Comparison of ENCODE assay signal across 36 mouse cellular contexts in the genomic region with DNA sequence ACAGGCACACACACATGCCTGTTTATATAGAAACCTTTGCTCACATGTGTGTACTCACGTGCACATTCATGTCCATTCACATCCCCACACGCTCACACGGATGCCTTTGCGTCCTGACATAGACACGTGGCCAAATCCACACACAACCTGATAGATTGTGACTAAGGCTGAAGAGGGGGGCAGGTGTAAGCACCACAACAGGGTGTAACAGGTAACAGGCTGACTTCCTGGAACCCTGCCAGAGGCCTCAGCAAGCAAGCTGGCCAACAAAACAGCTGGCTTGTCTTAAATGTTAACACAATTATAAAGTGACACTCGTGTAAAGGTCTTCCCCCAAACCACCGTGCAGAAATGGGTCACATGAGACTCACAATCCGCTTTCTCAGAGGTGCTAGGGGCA. TPM values are rescaled to one million over a fixed set of nuclear protein-coding genes. Genes with fewer than 3 reads are reported as not detected.
A peak's percentile ranks its signal among the peaks of the same experiment; 100 is the strongest.
DNase-seq lines count a peak whose midpoint lies in the region; ATAC-seq and TF ChIP-seq lines count a peak whose summit lies in the region.
"Had no signal": no experiment of that assay in that cellular context is flagged by ENCODE, and none has a peak within 500 bp of the region (broad histone marks: within the 10 kb centered on the region; RNA-seq: fewer than 3 reads in every experiment).

No protein-coding gene starts in this region.

- H3K4me2 ChIP-seq in kidney, embryonic 15.5 days: no peak overlapping the region
- peak overlapping the region; percentile 42 for H3K4me2 ChIP-seq in lung, embryonic 15.5 days
- peak overlapping the region; percentile 28 for H3K4me2 ChIP-seq in intestine, embryonic 16.5 days (ENCODE audit: low read depth, low read length)
- H3K4me2 ChIP-seq: embryonic facial prominence, embryonic 13.5 days; heart, embryonic 13.5 days; hindbrain, embryonic 15.5 days; midbrain, embryonic 13.5 days; neural tube, embryonic 13.5 days had no signal

- H3K9ac ChIP-seq in kidney, embryonic 15.5 days: no peak overlapping the region
- H3K9ac ChIP-seq in lung, embryonic 15.5 days: no peak overlapping the region
- H3K9ac ChIP-seq in intestine, embryonic 16.5 days (ENCODE audit: low read depth, low read length): peak overlapping the region; percentile 60; the same call in 1 of the 2 replicates
- H3K9ac ChIP-seq: embryonic facial prominence, embryonic 13.5 days; heart, embryonic 13.5 days; hindbrain, embryonic 15.5 days; liver, embryonic 14.5 days; midbrain, embryonic 13.5 days; neural tube, embryonic 13.5 days had no signal

- WGBS in kidney, embryonic 15.5 days: 75% methylated on average over 8 of the region's 8 CpGs
- 61% methylated on average over 8 of the region's 8 CpGs for WGBS in lung, embryonic 15.5 days
- 68% methylated on average over 8 of the region's 8 CpGs for WGBS in intestine, embryonic 16.5 days

- no peaks in the 10 kb centered on the region for H3K27me3 ChIP-seq in kidney, embryonic 15.5 days
- no peaks in the 10 kb centered on the region for H3K27me3 ChIP-seq in lung, embryonic 15.5 days
- no peaks in the 10 kb centered on the region for H3K27me3 ChIP-seq in intestine, embryonic 16.5 days (replicated peaks; ENCODE audit: control insufficient read depth, insufficient read depth, low read length)
- H3K27me3 ChIP-seq: embryonic facial prominence, embryonic 13.5 days; hindbrain, embryonic 15.5 days; midbrain, embryonic 13.5 days; neural tube, embryonic 13.5 days had no signal

- TF ChIP-seq CTCF in layer of hippocampus, adult 2 months (conservative IDR thresholded peaks at IDR 0.05): no peak

- no peak overlapping the region for H3K27ac ChIP-seq in kidney, embryonic 15.5 days
- H3K27ac ChIP-seq in lung, embryonic 15.5 days: peak overlapping the region; percentile 90
- no peak overlapping the region for H3K27ac ChIP-seq in intestine, embryonic 16.5 days (ENCODE audit: low read length)
- H3K27ac ChIP-seq in layer of hippocampus, adult 2 months: no peak overlapping the region
- H3K27ac ChIP-seq: embryonic facial prominence, embryonic 13.5 days; gastrocnemius, adult 2 months; heart, embryonic 13.5 days; hindbrain, embryonic 15.5 days; liver, embryonic 14.5 days; macrophage; midbrain, embryonic 13.5 days; neural tube, embryonic 13.5 days had no signal

- ATAC-seq in kidney, embryonic 15.5 days (replicated peaks; ENCODE audit: low FRiP score): no peak
- no peak for ATAC-seq in lung, embryonic 15.5 days (ENCODE audit: borderline replicate concordance, extremely low read depth, low FRiP score, low TSS enrichment)
- ATAC-seq in intestine, embryonic 16.5 days: no peak
- ATAC-seq: CD4-positive, CD25-positive, alpha-beta regulatory T cell, adult 4 months; forebrain, embryonic 16.5 days; midbrain, embryonic 13.5 days had no signal

- no peak overlapping the region for H3K4me3 ChIP-seq in kidney, embryonic 15.5 days (replicated peaks)
- peak overlapping the region; percentile 29 for H3K4me3 ChIP-seq in lung, embryonic 15.5 days
- H3K4me3 ChIP-seq in intestine, embryonic 16.5 days (ENCODE audit: low read length): peak overlapping the region; percentile 49
- H3K4me3 ChIP-seq in layer of hippocampus, adult 2 months: no peak overlapping the region
- H3K4me3 ChIP-seq: embryonic facial prominence, embryonic 13.5 days; erythroblast, embryonic 14.5 days; gastrocnemius, adult 2 months; heart, embryonic 13.5 days; hindbrain, embryonic 15.5 days; midbrain, embryonic 13.5 days; neural tube, embryonic 13.5 days had no signal

- peaks cover 13% of the 10 kb centered on the region; the same call in 1 of the 2 replicates for H3K4me1 ChIP-seq in kidney, embryonic 15.5 days
- H3K4me1 ChIP-seq in lung, embryonic 15.5 days: peaks cover 36% of the 10 kb centered on the region
- H3K4me1 ChIP-seq in intestine, embryonic 16.5 days (ENCODE audit: control insufficient read depth, insufficient read depth, low read length): peaks cover 20% of the 10 kb centered on the region
- H3K4me1 ChIP-seq: hindbrain, embryonic 15.5 days; midbrain, embryonic 13.5 days; neural tube, embryonic 13.5 days had no signal

- H3K36me3 ChIP-seq in kidney, embryonic 15.5 days: no peaks in the 10 kb centered on the region
- H3K36me3 ChIP-seq in lung, embryonic 15.5 days: no peaks in the 10 kb centered on the region
- no peaks in the 10 kb centered on the region for H3K36me3 ChIP-seq in intestine, embryonic 16.5 days (ENCODE audit: control insufficient read depth, insufficient read depth, low read length)
- H3K36me3 ChIP-seq: embryonic facial prominence, embryonic 13.5 days; heart, embryonic 13.5 days; hindbrain, embryonic 15.5 days; midbrain, embryonic 13.5 days; neural tube, embryonic 13.5 days had no signal

- DNase-seq in kidney, postnatal 10 days: peak; percentile 45
- DNase-seq in lung, postnatal 10 days: no peak
- peak; percentile 44 for DNase-seq in lung, postnatal 36 days
- DNase-seq in layer of hippocampus, adult 2 months (ENCODE audit: low spot score in 2 of 2): no peak
- DNase-seq: adrenal gland, postnatal 25 days; embryo, embryonic 11 days; gastrocnemius, adult 2 months; gastrocnemius, postnatal 36 days; heart, postnatal 10 days; layer of hippocampus, adult 9-11 months; liver; right cerebral cortex, postnatal 4 days; thymus, postnatal 4 days had no signal

- H3K9me3 ChIP-seq in kidney, embryonic 15.5 days (replicated peaks): no peaks in the 10 kb centered on the region
- H3K9me3 ChIP-seq in lung, embryonic 15.5 days: no peaks in the 10 kb centered on the region
- H3K9me3 ChIP-seq in intestine, embryonic 16.5 days (ENCODE audit: control insufficient read depth, low read length): no peaks in the 10 kb centered on the region
- H3K9me3 ChIP-seq: embryonic facial prominence, embryonic 13.5 days; heart, embryonic 13.5 days; hindbrain, embryonic 15.5 days; midbrain, embryonic 13.5 days; neural tube, embryonic 13.5 days had no signal

RNA-seq across cellular contexts. Expression of a gene that starts 1.8 kb away (rescaled TPM):
- 1.2 and 1.4 TPM in 2 replicates for polyA plus RNA-seq in kidney, embryonic 15.5 days (2015; fragmentation: Nextera tagmentation; extraction: Ambion mirVana)
- 14.1 and 16.7 TPM in 2 replicates for polyA plus RNA-seq in lung, embryonic 15.5 days (2015; fragmentation: Nextera tagmentation; extraction: Ambion mirVana)
- polyA plus RNA-seq in intestine, embryonic 16.5 days (2015; fragmentation: Nextera tagmentation; extraction: Ambion mirVana): 16.8 and 20.0 TPM in 2 replicates
- not detected for total RNA-seq in layer of hippocampus, adult 2 months (2021)
- total RNA-seq: adrenal gland, adult 18-20 months; adrenal gland, postnatal 25 days; gastrocnemius, adult 2 months; gastrocnemius, postnatal 36 days; heart, adult 8-10 months; heart, postnatal 10 days; hematopoietic stem cell, adult 5-6 weeks; left cerebral cortex, postnatal 14 days; megakaryocyte-erythroid progenitor cell, adult 5-6 weeks had no signal
- polyA plus RNA-seq: CD4-positive, CD25-positive, alpha-beta regulatory T cell, adult 4 months; erythroblast, embryonic 14.5 days; macrophage; midbrain, embryonic 13.5 days; neural tube, embryonic 13.5 days; spleen, adult 2 months; testis, adult 2 months had no signal

RNA-seq across cellular contexts. Expression of a gene that starts 9.6 kb away (rescaled TPM):
- 0.19 and 0.25 TPM in 2 replicates for polyA plus RNA-seq in kidney, embryonic 15.5 days (2015; fragmentation: Nextera tagmentation; extraction: Ambion mirVana)
- 3.2 and 3.7 TPM in 2 replicates for polyA plus RNA-seq in lung, embryonic 15.5 days (2015; fragmentation: Nextera tagmentation; extraction: Ambion mirVana)
- polyA plus RNA-seq in intestine, embryonic 16.5 days (2015; fragmentation: Nextera tagmentation; extraction: Ambion mirVana): 0.05 and 0.07 TPM in 2 replicates
- total RNA-seq in layer of hippocampus, adult 2 months (2021): under 1 TPM; 0.22 to 0.36 TPM
- total RNA-seq: gastrocnemius, adult 2 months; gastrocnemius, postnatal 36 days; megakaryocyte-erythroid progenitor cell, adult 5-6 weeks had no signal
- polyA plus RNA-seq: CD4-positive, CD25-positive, alpha-beta regulatory T cell, adult 4 months; erythroblast, embryonic 14.5 days; macrophage had no signal

RNA-seq across cellular contexts. Expression of a gene that starts 23.9 kb away (rescaled TPM):
- 0.38 TPM in 1 of 2 replicates, not detected in the other for polyA plus RNA-seq in kidney, embryonic 15.5 days (2015; fragmentation: Nextera tagmentation; extraction: Ambion mirVana)
- polyA plus RNA-seq in lung, embryonic 15.5 days (2015; fragmentation: Nextera tagmentation; extraction: Ambion mirVana): not detected in 2 replicates
- 0.73 and 1.1 TPM in 2 replicates for polyA plus RNA-seq in intestine, embryonic 16.5 days (2015; fragmentation: Nextera tagmentation; extraction: Ambion mirVana)
- total RNA-seq in layer of hippocampus, adult 2 months (2021): not detected
- total RNA-seq: adrenal gland, adult 18-20 months; adrenal gland, postnatal 25 days; gastrocnemius, adult 2 months; heart, adult 8-10 months; heart, postnatal 10 days; hematopoietic stem cell, adult 5-6 weeks; left cerebral cortex, postnatal 14 days; megakaryocyte-erythroid progenitor cell, adult 5-6 weeks had no signal
- polyA plus RNA-seq: CD4-positive, CD25-positive, alpha-beta regulatory T cell, adult 4 months; embryonic facial prominence, embryonic 13.5 days; forebrain, embryonic 11.5 days; forebrain, embryonic 16.5 days; heart, embryonic 13.5 days; hindbrain, embryonic 15.5 days; intestine, embryonic 14.5 days; limb, embryonic 11.5 days; macrophage; midbrain, embryonic 13.5 days; neural tube, embryonic 13.5 days; spleen, adult 2 months; testis, adult 2 months had no signal

RNA-seq across cellular contexts. Expression of a gene that starts 57.2 kb away (rescaled TPM):
- 7.0 and 10.0 TPM in 2 replicates for polyA plus RNA-seq in kidney, embryonic 15.5 days (2015; fragmentation: Nextera tagmentation; extraction: Ambion mirVana)
- polyA plus RNA-seq in lung, embryonic 15.5 days (2015; fragmentation: Nextera tagmentation; extraction: Ambion mirVana): 6.5 and 10.8 TPM in 2 replicates
- polyA plus RNA-seq in intestine, embryonic 16.5 days (2015; fragmentation: Nextera tagmentation; extraction: Ambion mirVana): 14.0 and 16.0 TPM in 2 replicates
- 100 to 1,000 TPM; 609 to 644 TPM for total RNA-seq in layer of hippocampus, adult 2 months (2021)
- total RNA-seq: hematopoietic stem cell, adult 5-6 weeks; megakaryocyte-erythroid progenitor cell, adult 5-6 weeks had no signal
- polyA plus RNA-seq: CD4-positive, CD25-positive, alpha-beta regulatory T cell, adult 4 months had no signal

Comparison
In these comparisons a context has a peak if more than half of its experiments do, and no peak if none do; other contexts are left out.
1. DNase-seq: peak in kidney, postnatal 10 days (single experiment) and lung, postnatal 36 days (single experiment); none in lung, postnatal 10 days (single experiment) and layer of hippocampus, adult 2 months (0 of 2).
2. H3K4me3 ChIP-seq: peak in lung, embryonic 15.5 days (single experiment) and intestine, embryonic 16.5 days (single experiment); none in kidney, embryonic 15.5 days (single experiment) and layer of hippocampus, adult 2 months (single experiment).